Mouse (Mus musculus): ENCODE data around the gene Cd200r3. TPM values are rescaled to one million over a fixed set of nuclear protein-coding genes. Genes with fewer than 3 reads are reported as not detected.

The Cd200r3 gene
- not detected in 2 replicates for polyA plus RNA-seq (2015; fragmentation: Nextera tagmentation; extraction: Ambion mirVana)

- H3K4me3 ChIP-seq (replicated peaks; ENCODE audit: low read length): no peak within 1 kb of the TSS
- 87% methylated on average over 3 of the region's 3 CpGs for WGBS
- no peaks in the 10 kb centered on the region for H3K36me3 ChIP-seq (ENCODE audit: control insufficient read depth, insufficient read depth)
- H3K4me2 ChIP-seq (ENCODE audit: low read length): no peak within 1 kb of the TSS
- no peaks in the 10 kb centered on the region for H3K9me3 ChIP-seq (ENCODE audit: control insufficient read depth, low read length)
- no peaks in the 10 kb centered on the region for H3K27me3 ChIP-seq (replicated peaks; ENCODE audit: control insufficient read depth, insufficient read depth, low read length)
- no peaks in the 10 kb centered on the region for H3K4me1 ChIP-seq (replicated peaks; ENCODE audit: control insufficient read depth, insufficient read depth, low read length)
- ATAC-seq: no peak
- H3K27ac ChIP-seq (ENCODE audit: low read length): no peak within 1 kb of the TSS
- H3K9ac ChIP-seq (replicated peaks; ENCODE audit: low read depth, low read length): no peak within 1 kb of the TSS
Measured at GRCm38 (mm10) chr16:44943468-44943867, at the start of gene Cd200r3. Cd200r3 (plus strand) TSS chr16:44943678.

- WGBS: 78% methylated on average over 1 of the region's 1 CpGs
- H3K27ac ChIP-seq (ENCODE audit: low read length): no peak overlapping the region
- no peaks in the 10 kb centered on the region for H3K27me3 ChIP-seq (replicated peaks; ENCODE audit: control insufficient read depth, insufficient read depth, low read length)
- H3K4me1 ChIP-seq (replicated peaks; ENCODE audit: control insufficient read depth, insufficient read depth, low read length): no peaks in the 10 kb centered on the region
- ATAC-seq: no peak
- H3K4me2 ChIP-seq (ENCODE audit: low read length): no peak overlapping the region
- no peak overlapping the region for H3K9ac ChIP-seq (replicated peaks; ENCODE audit: low read depth, low read length)
- H3K9me3 ChIP-seq (ENCODE audit: control insufficient read depth, low read length): no peaks in the 10 kb centered on the region
- no peak overlapping the region for H3K4me3 ChIP-seq (replicated peaks; ENCODE audit: low read length)
- no peaks in the 10 kb centered on the region for H3K36me3 ChIP-seq (ENCODE audit: control insufficient read depth, insufficient read depth)
Measured at GRCm38 (mm10) chr16:44932016-44932415, 11.5 kb upstream of the Cd200r3 start.

GRCm38 (mm10) chr16:44951360-44952114, 8.1 kb downstream of the Cd200r3 start:
- ATAC-seq: no peak
- no peaks in the 10 kb centered on the region for H3K36me3 ChIP-seq (ENCODE audit: control insufficient read depth, insufficient read depth)
- no peaks in the 10 kb centered on the region for H3K9me3 ChIP-seq (ENCODE audit: control insufficient read depth, low read length)
- no peak overlapping the region for H3K4me3 ChIP-seq (replicated peaks; ENCODE audit: low read length)
- no peaks in the 10 kb centered on the region for H3K4me1 ChIP-seq (replicated peaks; ENCODE audit: control insufficient read depth, insufficient read depth, low read length)
- H3K27me3 ChIP-seq (replicated peaks; ENCODE audit: control insufficient read depth, insufficient read depth, low read length): no peaks in the 10 kb centered on the region
- H3K27ac ChIP-seq (ENCODE audit: low read length): no peak overlapping the region
- WGBS: 76% methylated on average over 4 of the region's 4 CpGs
- no peak overlapping the region for H3K4me2 ChIP-seq (ENCODE audit: low read length)
- no peak overlapping the region for H3K9ac ChIP-seq (replicated peaks; ENCODE audit: low read depth, low read length)

GRCm38 (mm10) chr16:44962296-44962695, 18.8 kb downstream of the Cd200r3 start:
- H3K9ac ChIP-seq (replicated peaks; ENCODE audit: low read depth, low read length): no peak overlapping the region
- no peak for ATAC-seq
- 85% methylated on average over 2 of the region's 2 CpGs for WGBS
- no peak overlapping the region for H3K4me3 ChIP-seq (replicated peaks; ENCODE audit: low read length)
- no peaks in the 10 kb centered on the region for H3K9me3 ChIP-seq (ENCODE audit: control insufficient read depth, low read length)
- no peaks in the 10 kb centered on the region for H3K27me3 ChIP-seq (replicated peaks; ENCODE audit: control insufficient read depth, insufficient read depth, low read length)
- H3K36me3 ChIP-seq (ENCODE audit: control insufficient read depth, insufficient read depth): no peaks in the 10 kb centered on the region
- H3K4me1 ChIP-seq (replicated peaks; ENCODE audit: control insufficient read depth, insufficient read depth, low read length): no peaks in the 10 kb centered on the region
- no peak overlapping the region for H3K4me2 ChIP-seq (ENCODE audit: low read length)
- H3K27ac ChIP-seq (ENCODE audit: low read length): no peak overlapping the region

GRCm38 (mm10) chr16:44962777-44963176, 19.3 kb downstream of the Cd200r3 start:
- H3K4me2 ChIP-seq (ENCODE audit: low read length): no peak overlapping the region
- 80% methylated on average over 2 of the region's 2 CpGs for WGBS
- H3K27me3 ChIP-seq (replicated peaks; ENCODE audit: control insufficient read depth, insufficient read depth, low read length): no peaks in the 10 kb centered on the region
- H3K4me1 ChIP-seq (replicated peaks; ENCODE audit: control insufficient read depth, insufficient read depth, low read length): no peaks in the 10 kb centered on the region
- H3K9me3 ChIP-seq (ENCODE audit: control insufficient read depth, low read length): no peaks in the 10 kb centered on the region
- no peak overlapping the region for H3K9ac ChIP-seq (replicated peaks; ENCODE audit: low read depth, low read length)
- no peak for ATAC-seq
- no peak overlapping the region for H3K27ac ChIP-seq (ENCODE audit: low read length)
- no peak overlapping the region for H3K4me3 ChIP-seq (replicated peaks; ENCODE audit: low read length)
- no peaks in the 10 kb centered on the region for H3K36me3 ChIP-seq (ENCODE audit: control insufficient read depth, insufficient read depth)

GRCm38 (mm10) chr16:44964526-44965374, 21.3 kb downstream of the Cd200r3 start:
- no peak overlapping the region for H3K4me2 ChIP-seq (ENCODE audit: low read length)
- ATAC-seq: no peak
- no peak overlapping the region for H3K27ac ChIP-seq (ENCODE audit: low read length)
- no peak overlapping the region for H3K4me3 ChIP-seq (replicated peaks; ENCODE audit: low read length)
- no peaks in the 10 kb centered on the region for H3K27me3 ChIP-seq (replicated peaks; ENCODE audit: control insufficient read depth, insufficient read depth, low read length)
- no peaks in the 10 kb centered on the region for H3K36me3 ChIP-seq (ENCODE audit: control insufficient read depth, insufficient read depth)
- no peaks in the 10 kb centered on the region for H3K9me3 ChIP-seq (ENCODE audit: control insufficient read depth, low read length)
- 94% methylated on average over 6 of the region's 6 CpGs for WGBS
- H3K4me1 ChIP-seq (replicated peaks; ENCODE audit: control insufficient read depth, insufficient read depth, low read length): no peaks in the 10 kb centered on the region
- no peak overlapping the region for H3K9ac ChIP-seq (replicated peaks; ENCODE audit: low read depth, low read length)

GRCm38 (mm10) chr16:44965428-44965827, 21.9 kb downstream of the Cd200r3 start:
- WGBS: 98% methylated on average over 8 of the region's 8 CpGs
- Histone ChIP-seq H3K36me3 (ENCODE audit: control insufficient read depth, insufficient read depth) (no peaks in the 10 kb centered on the region), H3K27me3 (replicated peaks; ENCODE audit: control insufficient read depth, insufficient read depth, low read length) (no peaks in the 10 kb centered on the region), H3K4me3 (replicated peaks; ENCODE audit: low read length) (no peak overlapping the region), H3K9me3 (ENCODE audit: control insufficient read depth, low read length) (no peaks in the 10 kb centered on the region), H3K4me1 (replicated peaks; ENCODE audit: control insufficient read depth, insufficient read depth, low read length) (no peaks in the 10 kb centered on the region), H3K9ac (replicated peaks; ENCODE audit: low read depth, low read length) (no peak overlapping the region), H3K4me2 (ENCODE audit: low read length) (no peak overlapping the region), H3K27ac (ENCODE audit: low read length) (no peak overlapping the region)
- no peak for ATAC-seq

GRCm38 (mm10) chr16:44965890-44966289, 22.4 kb downstream of the Cd200r3 start:
- H3K27ac ChIP-seq (ENCODE audit: low read length): no peak overlapping the region
- H3K9ac ChIP-seq (replicated peaks; ENCODE audit: low read depth, low read length): no peak overlapping the region
- H3K9me3 ChIP-seq (ENCODE audit: control insufficient read depth, low read length): no peaks in the 10 kb centered on the region
- H3K27me3 ChIP-seq (replicated peaks; ENCODE audit: control insufficient read depth, insufficient read depth, low read length): no peaks in the 10 kb centered on the region
- no peaks in the 10 kb centered on the region for H3K4me1 ChIP-seq (replicated peaks; ENCODE audit: control insufficient read depth, insufficient read depth, low read length)
- no peaks in the 10 kb centered on the region for H3K36me3 ChIP-seq (ENCODE audit: control insufficient read depth, insufficient read depth)
- H3K4me2 ChIP-seq (ENCODE audit: low read length): no peak overlapping the region
- WGBS: 82% methylated on average over 3 of the region's 3 CpGs
- H3K4me3 ChIP-seq (replicated peaks; ENCODE audit: low read length): no peak overlapping the region
- no peak for ATAC-seq

GRCm38 (mm10) chr16:44966891-44967290, 23.4 kb downstream of the Cd200r3 start:
- H3K4me2 ChIP-seq (ENCODE audit: low read length): no peak overlapping the region
- H3K36me3 ChIP-seq (ENCODE audit: control insufficient read depth, insufficient read depth): no peaks in the 10 kb centered on the region
- no peaks in the 10 kb centered on the region for H3K27me3 ChIP-seq (replicated peaks; ENCODE audit: control insufficient read depth, insufficient read depth, low read length)
- 86% methylated on average over 4 of the region's 4 CpGs for WGBS
- H3K9ac ChIP-seq (replicated peaks; ENCODE audit: low read depth, low read length): no peak overlapping the region
- no peak overlapping the region for H3K27ac ChIP-seq (ENCODE audit: low read length)
- no peak overlapping the region for H3K4me3 ChIP-seq (replicated peaks; ENCODE audit: low read length)
- no peak for ATAC-seq
- no peaks in the 10 kb centered on the region for H3K4me1 ChIP-seq (replicated peaks; ENCODE audit: control insufficient read depth, insufficient read depth, low read length)
- no peaks in the 10 kb centered on the region for H3K9me3 ChIP-seq (ENCODE audit: control insufficient read depth, low read length)
